Comparison of ENCODE assay signal across 9 mouse cellular contexts in genomic region chr2:104029074-104029473, GRCm38 (mm10). TPM values are rescaled to one million over a fixed set of nuclear protein-coding genes. Genes with fewer than 3 reads are reported as not detected.
DNase-seq lines count a peak whose midpoint lies in the region; ATAC-seq and TF ChIP-seq lines count a peak whose summit lies in the region.
"Had no signal": no experiment of that assay in that cellular context is flagged by ENCODE, and none has a peak within 500 bp of the region (broad histone marks: within the 10 kb centered on the region; RNA-seq: fewer than 3 reads in every experiment).

No protein-coding gene starts in this region.

- no peak for TF ChIP-seq CTCF in embryonic fibroblast, embryonic 13.5 days (IDR thresholded peaks at IDR 0.05; ENCODE audit: borderline replicate concordance, insufficient read depth, low read length)

- no peak overlapping the region for H3K27ac ChIP-seq in kidney, embryonic 16.5 days (ENCODE audit: low read length)
- no peak overlapping the region for H3K27ac ChIP-seq in embryonic fibroblast, embryonic 13.5 days (ENCODE audit: insufficient read depth, low read length)
- no peak overlapping the region for H3K27ac ChIP-seq in limb, embryonic 10.5 days
- H3K27ac ChIP-seq in neural tube, embryonic 12.5 days: no peak overlapping the region

- H3K36me3 ChIP-seq in kidney, embryonic 16.5 days (ENCODE audit: insufficient read depth, low read length): peaks cover 10% of the 10 kb centered on the region
- peaks cover 8% of the 10 kb centered on the region for H3K36me3 ChIP-seq in limb, embryonic 10.5 days
- H3K36me3 ChIP-seq in neural tube, embryonic 12.5 days: peaks cover 8% of the 10 kb centered on the region

- H3K27me3 ChIP-seq in kidney, embryonic 16.5 days (ENCODE audit: insufficient read depth, low read length): no peaks in the 10 kb centered on the region
- no peaks in the 10 kb centered on the region for H3K27me3 ChIP-seq in limb, embryonic 10.5 days (ENCODE audit: low read depth, poor library complexity, severe bottlenecking)
- no peaks in the 10 kb centered on the region for H3K27me3 ChIP-seq in neural tube, embryonic 12.5 days (replicated peaks)

- ATAC-seq in kidney, embryonic 16.5 days (ENCODE audit: low FRiP score, low TSS enrichment): no peak
- no peak for ATAC-seq in neural tube, embryonic 12.5 days (ENCODE audit: low FRiP score, low read depth)

- peaks cover 20% of the 10 kb centered on the region; the same call in 1 of the 2 replicates for H3K4me1 ChIP-seq in kidney, embryonic 16.5 days (ENCODE audit: insufficient read depth, low read length)
- peaks cover 2% of the 10 kb centered on the region for H3K4me1 ChIP-seq in embryonic fibroblast, embryonic 13.5 days (ENCODE audit: control insufficient read depth, insufficient read depth, low read length)
- peaks cover 15% of the 10 kb centered on the region for H3K4me1 ChIP-seq in limb, embryonic 10.5 days
- H3K4me1 ChIP-seq in neural tube, embryonic 12.5 days: peaks cover 14% of the 10 kb centered on the region

- H3K9ac ChIP-seq in kidney, embryonic 16.5 days (replicated peaks; ENCODE audit: low read length): no peak overlapping the region
- H3K9ac ChIP-seq in neural tube, embryonic 12.5 days: no peak overlapping the region

- no peak for TF ChIP-seq POLR2A in embryonic fibroblast, embryonic 13.5 days (IDR thresholded peaks at IDR 0.05; ENCODE audit: low read depth, low read length)

- 69% methylated on average over 2 of the region's 2 CpGs for WGBS in kidney, embryonic 16.5 days
- WGBS in limb, embryonic 10.5 days: 91% methylated on average over 2 of the region's 2 CpGs
- 79% methylated on average over 2 of the region's 2 CpGs for WGBS in neural tube, embryonic 12.5 days

- H3K9me3 ChIP-seq in kidney, embryonic 16.5 days (ENCODE audit: low read length): no peaks in the 10 kb centered on the region
- H3K9me3 ChIP-seq in limb, embryonic 10.5 days (replicated peaks): no peaks in the 10 kb centered on the region
- H3K9me3 ChIP-seq in neural tube, embryonic 12.5 days: no peaks in the 10 kb centered on the region

- H3K4me2 ChIP-seq in kidney, embryonic 16.5 days (replicated peaks; ENCODE audit: low read depth, low read length): peak overlapping the region; percentile 91
- peak overlapping the region; percentile 92 for H3K4me2 ChIP-seq in neural tube, embryonic 12.5 days (replicated peaks)

- no peak for DNase-seq in kidney, postnatal 10 days
- no peak for DNase-seq in limb, embryonic 10.5 days (ENCODE audit: low spot score)
- DNase-seq in spleen, adult 12 weeks (ENCODE audit: low spot score): no peak
- DNase-seq in urinary bladder, postnatal 10 days (ENCODE audit: low spot score): no peak
- no peak for DNase-seq in gastrocnemius, postnatal 4 days (ENCODE audit: low spot score in 2 of 2)
- DNase-seq: gastrocnemius, postnatal 10 days had no signal

- H3K4me3 ChIP-seq in kidney, embryonic 16.5 days (ENCODE audit: low read length): peak overlapping the region; percentile 99
- H3K4me3 ChIP-seq in embryonic fibroblast, embryonic 13.5 days (ENCODE audit: insufficient read depth, low read length): peak overlapping the region; percentile 88
- H3K4me3 ChIP-seq in limb, embryonic 10.5 days: peak overlapping the region; percentile 77
- H3K4me3 ChIP-seq in neural tube, embryonic 12.5 days: no peak overlapping the region

RNA-seq across cellular contexts. Expression of gene 4931422A03Rik, which starts 0.9 kb away (rescaled TPM):
- 2.0 and 2.6 TPM in 2 replicates for polyA plus RNA-seq in kidney, embryonic 16.5 days (2015; fragmentation: Nextera tagmentation; extraction: Ambion mirVana)
- not detected in 2 replicates for polyA plus RNA-seq in embryonic fibroblast, embryonic 13.5 days (2011; ENCODE audit: insufficient read length, low read depth, missing spikeins)
- 1.8 and 3.4 TPM in 2 replicates for polyA plus RNA-seq in limb, embryonic 10.5 days (2016; fragmentation: Nextera tagmentation; extraction: Ambion mirVana)
- 2.2 and 2.7 TPM in 2 replicates for polyA plus RNA-seq in neural tube, embryonic 12.5 days (2016; fragmentation: Nextera tagmentation; extraction: Ambion mirVana)
- not detected for total RNA-seq in gastrocnemius, postnatal 4 days (2021)
- total RNA-seq: gastrocnemius, postnatal 10 days had no signal

RNA-seq across cellular contexts. Expression of gene Fbxo3, which starts 1.6 kb away (rescaled TPM):
- 59.7 and 61.1 TPM in 2 replicates for polyA plus RNA-seq in kidney, embryonic 16.5 days (2015; fragmentation: Nextera tagmentation; extraction: Ambion mirVana)
- polyA plus RNA-seq in embryonic fibroblast, embryonic 13.5 days (2011; ENCODE audit: insufficient read length, low read depth, missing spikeins): 39.9 and 43.5 TPM in 2 replicates
- polyA plus RNA-seq in limb, embryonic 10.5 days (2016; fragmentation: Nextera tagmentation; extraction: Ambion mirVana): 39.2 and 47.8 TPM in 2 replicates
- polyA plus RNA-seq in neural tube, embryonic 12.5 days (2016; fragmentation: Nextera tagmentation; extraction: Ambion mirVana): 53.7 and 57.6 TPM in 2 replicates
- total RNA-seq in gastrocnemius, postnatal 4 days (2021): 10 to 100 TPM; 41.4 to 47.0 TPM

RNA-seq across cellular contexts. Expression of gene Gm10912, which starts 36.6 kb away (rescaled TPM):
- polyA plus RNA-seq in kidney, embryonic 16.5 days (2015; fragmentation: Nextera tagmentation; extraction: Ambion mirVana): not detected in 2 replicates
- not detected in 2 replicates for polyA plus RNA-seq in embryonic fibroblast, embryonic 13.5 days (2011; ENCODE audit: insufficient read length, low read depth, missing spikeins)
- not detected in 2 replicates for polyA plus RNA-seq in limb, embryonic 10.5 days (2016; fragmentation: Nextera tagmentation; extraction: Ambion mirVana)
- not detected in 2 replicates for polyA plus RNA-seq in neural tube, embryonic 12.5 days (2016; fragmentation: Nextera tagmentation; extraction: Ambion mirVana)
- total RNA-seq in gastrocnemius, postnatal 4 days (2021): under 1 TPM; 0.16 to 0.17 TPM

RNA-seq across cellular contexts. Expression of gene Gm10799, which starts 39.3 kb away (rescaled TPM):
- polyA plus RNA-seq in kidney, embryonic 16.5 days (2015; fragmentation: Nextera tagmentation; extraction: Ambion mirVana): not detected in 2 replicates
- polyA plus RNA-seq in embryonic fibroblast, embryonic 13.5 days (2011; ENCODE audit: insufficient read length, low read depth, missing spikeins): not detected in 2 replicates
- not detected in 2 replicates for polyA plus RNA-seq in limb, embryonic 10.5 days (2016; fragmentation: Nextera tagmentation; extraction: Ambion mirVana)
- polyA plus RNA-seq in neural tube, embryonic 12.5 days (2016; fragmentation: Nextera tagmentation; extraction: Ambion mirVana): not detected in 2 replicates
- not detected for total RNA-seq in gastrocnemius, postnatal 4 days (2021)
- total RNA-seq: gastrocnemius, postnatal 10 days had no signal

RNA-seq across cellular contexts. Expression of gene Cd59b, which starts 40.6 kb away (rescaled TPM):
- 6.3 and 7.2 TPM in 2 replicates for polyA plus RNA-seq in kidney, embryonic 16.5 days (2015; fragmentation: Nextera tagmentation; extraction: Ambion mirVana)
- 3.4 and 3.5 TPM in 2 replicates for polyA plus RNA-seq in embryonic fibroblast, embryonic 13.5 days (2011; ENCODE audit: insufficient read length, low read depth, missing spikeins)
- polyA plus RNA-seq in limb, embryonic 10.5 days (2016; fragmentation: Nextera tagmentation; extraction: Ambion mirVana): 3.8 and 5.0 TPM in 2 replicates
- 2.6 TPM in 2 replicates for polyA plus RNA-seq in neural tube, embryonic 12.5 days (2016; fragmentation: Nextera tagmentation; extraction: Ambion mirVana)
- total RNA-seq in gastrocnemius, postnatal 4 days (2021): 1 to 10 TPM; 1.4 to 2.9 TPM
